Mouse (Mus musculus) forebrain, embryonic 14.5 days (tissue): ENCODE data around the gene Sdhaf4. TPM values are rescaled to one million over a fixed set of nuclear protein-coding genes. Genes with fewer than 3 reads are reported as not detected.

ENCODE experiments used
- ATAC-seq: fragments of 200-750 bp; cut with Nextera tagmentation; 2 replicates; pipeline ENCODE4 v1.8.0; 2017; ENCODE audit warnings: mild to moderate bottlenecking, moderate library complexity
- DNase-seq: peaks from one replicate; pipeline ENCODE4 v3.0.0-alpha.2; 2015; ENCODE audit warnings: low spot score
- H3K27ac ChIP-seq: fragments of 300-500 bp; sonication (generic); 2 replicates; pipeline ENCODE4 v1.5.1; 2014; ENCODE audit warnings: low read depth, mild to moderate bottlenecking, control low read depth, low read length, moderate library complexity
- H3K27me3 ChIP-seq: fragments of 300-500 bp; sonication (generic); replicated peaks from 2 replicates; pipeline ENCODE4 v1.6.1; 2014; ENCODE audit warnings: low read length, control low read depth, mixed read lengths; ENCODE audit not compliant: control insufficient read depth, insufficient read depth
- H3K36me3 ChIP-seq: fragments of 300-500 bp; sonication (generic); 2 replicates; pipeline ENCODE4 v1.6.1; 2014; ENCODE audit warnings: low read length, control low read depth; ENCODE audit not compliant: control insufficient read depth, insufficient read depth
- H3K4me1 ChIP-seq: fragments of 300-500 bp; sonication (generic); 2 replicates; pipeline ENCODE4 v1.6.1; 2014; ENCODE audit warnings: antibody characterized with exemption, low read length, control low read depth; ENCODE audit not compliant: control insufficient read depth, insufficient read depth
- H3K4me2 ChIP-seq: fragments of 300-500 bp; sonication (generic); 2 replicates; pipeline ENCODE4 v1.6.1; 2014; ENCODE audit warnings: mild to moderate bottlenecking, control low read depth, low read length
- H3K4me3 ChIP-seq: fragments of 300-500 bp; sonication (generic); 2 replicates; pipeline ENCODE4 v1.5.1; 2014; ENCODE audit warnings: low read depth, low read length, control low read depth
- H3K9ac ChIP-seq: fragments of 300-500 bp; sonication (generic); 2 replicates; pipeline ENCODE4 v1.6.1; 2014; ENCODE audit warnings: mild to moderate bottlenecking, low read length, control low read depth, moderate library complexity
- H3K9me3 ChIP-seq: fragments of 300-500 bp; sonication (generic); replicated peaks from 2 replicates; pipeline ENCODE4 v1.6.1; 2016; ENCODE audit warnings: low read length, control low read depth, mixed read lengths; ENCODE audit not compliant: control insufficient read depth
- WGBS: fragments of 180-500 bp; shearing (Covaris S2); extraction: QIAGEN DNeasy Blood & Tissue Kit; methylation state at CpG from one replicate; pipeline ENCODE4 v1.1.7; 2014; 5-methylcytosine and 5-hydroxymethylcytosine counted together
- polyA plus RNA-seq: library from polyadenylated mRNA; unstranded; fragments of >200 nt; fragmentation: Nextera tagmentation; extraction: Ambion mirVana; gene quantifications from 2 replicates; pipeline ENCODE4 v1.2.1, GENCODE M21; 2014

The Sdhaf4 gene
- polyA plus RNA-seq = 131 and 147 TPM in 2 replicates

GRCm38 (mm10) chr1:24005070-24005804 lies at the start of gene Sdhaf4:
Sdhaf4 (minus strand) TSS chr1:24005656.
- peak within 1 kb of the TSS; percentile 71 for H3K4me2 ChIP-seq
- H3K27me3 ChIP-seq = no peaks in the 10 kb centered on the region
- H3K9me3 ChIP-seq = no peaks in the 10 kb centered on the region
- H3K4me3 ChIP-seq = peak within 1 kb of the TSS; percentile 62
- 2% methylated on average over 47 of the region's 47 CpGs for WGBS
- peak within 1 kb of the TSS; percentile 89 for H3K27ac ChIP-seq
- DNase-seq = peak; percentile 96
- peaks cover 4% of the 10 kb centered on the region for H3K4me1 ChIP-seq
- H3K36me3 ChIP-seq = peaks cover 29% of the 10 kb centered on the region; the same call in 1 of the 2 replicates
- peak; percentile 98 for ATAC-seq
- H3K9ac ChIP-seq = peak within 1 kb of the TSS; percentile 79

- ATAC-seq (no peak), DNase-seq (no peak)
- 76% methylated on average over 6 of the region's 6 CpGs for WGBS
- Histone ChIP-seq H3K27ac (no peak overlapping the region), H3K4me3 (no peak overlapping the region), H3K27me3 (no peaks in the 10 kb centered on the region), H3K4me1 (no peaks in the 10 kb centered on the region), H3K9me3 (no peaks in the 10 kb centered on the region), H3K9ac (no peak overlapping the region), H3K36me3 (peaks cover 11% of the 10 kb centered on the region; the same call in 1 of the 2 replicates), H3K4me2 (no peak overlapping the region)
Observed at GRCm38 (mm10) chr1:24046730-24047510, 41.5 kb upstream of the Sdhaf4 start.

GRCm38 (mm10) chr1:24045627-24046026 lies 40.2 kb upstream of the Sdhaf4 start:
- H3K27me3 ChIP-seq = no peaks in the 10 kb centered on the region
- no peak overlapping the region for H3K9ac ChIP-seq
- H3K27ac ChIP-seq = no peak overlapping the region
- H3K4me1 ChIP-seq = no peaks in the 10 kb centered on the region
- 76% methylated on average over 5 of the region's 5 CpGs for WGBS
- ATAC-seq = no peak
- no peak overlapping the region for H3K4me2 ChIP-seq
- 0 out of 2 replicates have a peak, but pooled peaks cover 8% of the 10 kb centered on the region for H3K36me3 ChIP-seq
- no peaks in the 10 kb centered on the region for H3K9me3 ChIP-seq
- H3K4me3 ChIP-seq = no peak overlapping the region
- no peak for DNase-seq

GRCm38 (mm10) chr1:24043007-24043406 lies 37.6 kb upstream of the Sdhaf4 start:
- no peak for DNase-seq
- H3K4me1 ChIP-seq = no peaks in the 10 kb centered on the region
- no peak overlapping the region for H3K9ac ChIP-seq
- no peak overlapping the region for H3K4me3 ChIP-seq
- no peaks in the 10 kb centered on the region for H3K9me3 ChIP-seq
- no peaks in the 10 kb centered on the region for H3K27me3 ChIP-seq
- H3K4me2 ChIP-seq = no peak overlapping the region
- no peak overlapping the region for H3K27ac ChIP-seq
- ATAC-seq = no peak
- 29% methylated on average over 5 of the region's 5 CpGs for WGBS
- 0 out of 2 replicates have a peak, but pooled peaks cover 7% of the 10 kb centered on the region for H3K36me3 ChIP-seq

- no peaks in the 10 kb centered on the region for H3K9me3 ChIP-seq
- H3K27ac ChIP-seq = no peak overlapping the region
- H3K4me2 ChIP-seq = no peak overlapping the region
- no peak overlapping the region for H3K4me3 ChIP-seq
- H3K27me3 ChIP-seq = no peaks in the 10 kb centered on the region
- H3K9ac ChIP-seq = no peak overlapping the region
- no peaks in the 10 kb centered on the region for H3K4me1 ChIP-seq
- ATAC-seq = peak; percentile 37; the same call in 1 of the 2 replicates
- WGBS = 91% methylated on average over 2 of the region's 2 CpGs
- peaks cover 17% of the 10 kb centered on the region for H3K36me3 ChIP-seq
- peak; percentile 55 for DNase-seq
Observed at GRCm38 (mm10) chr1:24033759-24034423, 28.4 kb upstream of the Sdhaf4 start.

GRCm38 (mm10) chr1:24010821-24011220 lies 5.4 kb upstream of the Sdhaf4 start:
- Histone ChIP-seq H3K4me1 (no peaks in the 10 kb centered on the region), H3K27ac (no peak overlapping the region), H3K4me3 (no peak overlapping the region), H3K27me3 (no peaks in the 10 kb centered on the region), H3K9ac (no peak overlapping the region), H3K4me2 (no peak overlapping the region), H3K9me3 (no peaks in the 10 kb centered on the region), H3K36me3 (peaks cover 21% of the 10 kb centered on the region)
- WGBS = 77% methylated on average over 6 of the region's 6 CpGs
- ATAC-seq (no peak), DNase-seq (no peak)

GRCm38 (mm10) chr1:24010016-24010415 lies 4.6 kb upstream of the Sdhaf4 start:
- no peaks in the 10 kb centered on the region for H3K4me1 ChIP-seq
- ATAC-seq = no peak
- no peaks in the 10 kb centered on the region for H3K27me3 ChIP-seq
- 93% methylated on average over 6 of the region's 6 CpGs for WGBS
- no peak overlapping the region for H3K4me2 ChIP-seq
- H3K27ac ChIP-seq = no peak overlapping the region
- H3K9me3 ChIP-seq = no peaks in the 10 kb centered on the region
- no peak overlapping the region for H3K4me3 ChIP-seq
- H3K36me3 ChIP-seq = peaks cover 21% of the 10 kb centered on the region
- no peak overlapping the region for H3K9ac ChIP-seq
- no peak for DNase-seq

GRCm38 (mm10) chr1:24007621-24008020 lies 2.2 kb upstream of the Sdhaf4 start:
- no peak overlapping the region for H3K9ac ChIP-seq
- H3K4me1 ChIP-seq = peaks cover 4% of the 10 kb centered on the region
- no peak overlapping the region for H3K4me2 ChIP-seq
- WGBS = 88% methylated on average over 8 of the region's 8 CpGs
- no peak for DNase-seq
- no peaks in the 10 kb centered on the region for H3K27me3 ChIP-seq
- no peak overlapping the region for H3K4me3 ChIP-seq
- H3K9me3 ChIP-seq = no peaks in the 10 kb centered on the region
- ATAC-seq = no peak
- no peak overlapping the region for H3K27ac ChIP-seq
- H3K36me3 ChIP-seq = peaks cover 15% of the 10 kb centered on the region; the same call in 1 of the 2 replicates
